Mouse (Mus musculus): ENCODE measurements at regions not wholly inside any gene's neighbourhood (a gene's known extent, or its start where the extent isn't known, plus 50 kb on each side); places are given as distances from the start of the nearest gene placed in this dataset.

GRCm38 (mm10) chr8:7936596-7936995 lies 724.4 kb downstream of the Efnb2 start:
- no peaks in the 10 kb centered on the region for H3K4me1 ChIP-seq (ENCODE audit: control insufficient read depth, insufficient read depth, low read length)
- no peak overlapping the region for H3K27ac ChIP-seq (ENCODE audit: low read length)
- no peaks in the 10 kb centered on the region for H3K27me3 ChIP-seq (ENCODE audit: control insufficient read depth, insufficient read depth, low read length)
- H3K9ac ChIP-seq (ENCODE audit: low read length) = no peak overlapping the region
- no peak for ATAC-seq (replicated peaks; ENCODE audit: extremely low read depth, insufficient read depth, low FRiP score)
- 87% methylated on average over 2 of the region's 2 CpGs for WGBS
- no peak overlapping the region for H3K4me2 ChIP-seq (ENCODE audit: low read depth, low read length)
- no peaks in the 10 kb centered on the region for H3K36me3 ChIP-seq (ENCODE audit: control insufficient read depth, insufficient read depth)
- no peaks in the 10 kb centered on the region for H3K9me3 ChIP-seq (replicated peaks; ENCODE audit: control insufficient read depth, low read length)
- H3K4me3 ChIP-seq (ENCODE audit: low read length) = no peak overlapping the region

GRCm38 (mm10) chr8:7919416-7919815 lies 741.6 kb downstream of the Efnb2 start:
- H3K36me3 ChIP-seq (ENCODE audit: control insufficient read depth, insufficient read depth) = no peaks in the 10 kb centered on the region
- H3K27ac ChIP-seq (ENCODE audit: low read length) = no peak overlapping the region
- ATAC-seq (replicated peaks; ENCODE audit: extremely low read depth, insufficient read depth, low FRiP score) = no peak
- no peaks in the 10 kb centered on the region for H3K4me1 ChIP-seq (ENCODE audit: control insufficient read depth, insufficient read depth, low read length)
- no peaks in the 10 kb centered on the region for H3K27me3 ChIP-seq (ENCODE audit: control insufficient read depth, insufficient read depth, low read length)
- no peaks in the 10 kb centered on the region for H3K9me3 ChIP-seq (replicated peaks; ENCODE audit: control insufficient read depth, low read length)
- H3K4me2 ChIP-seq (ENCODE audit: low read depth, low read length) = no peak overlapping the region
- H3K9ac ChIP-seq (ENCODE audit: low read length) = no peak overlapping the region
- H3K4me3 ChIP-seq (ENCODE audit: low read length) = no peak overlapping the region
- WGBS = 51% methylated on average over 8 of the region's 8 CpGs

GRCm38 (mm10) chr8:7894338-7894737 lies 766.7 kb downstream of the Efnb2 start:
- no peaks in the 10 kb centered on the region for H3K27me3 ChIP-seq (ENCODE audit: control insufficient read depth, insufficient read depth, low read length)
- no peak overlapping the region for H3K4me2 ChIP-seq (ENCODE audit: low read depth, low read length)
- no peak overlapping the region for H3K9ac ChIP-seq (ENCODE audit: low read length)
- H3K36me3 ChIP-seq (ENCODE audit: control insufficient read depth, insufficient read depth) = no peaks in the 10 kb centered on the region
- no peak for ATAC-seq (replicated peaks; ENCODE audit: extremely low read depth, insufficient read depth, low FRiP score)
- no peak overlapping the region for H3K4me3 ChIP-seq (ENCODE audit: low read length)
- H3K9me3 ChIP-seq (replicated peaks; ENCODE audit: control insufficient read depth, low read length) = no peaks in the 10 kb centered on the region
- 59% methylated on average over 3 of the region's 3 CpGs for WGBS
- H3K4me1 ChIP-seq (ENCODE audit: control insufficient read depth, insufficient read depth, low read length) = no peaks in the 10 kb centered on the region
- H3K27ac ChIP-seq (ENCODE audit: low read length) = no peak overlapping the region

- ATAC-seq (replicated peaks; ENCODE audit: extremely low read depth, insufficient read depth, low FRiP score) = no peak
- no peak overlapping the region for H3K4me3 ChIP-seq (ENCODE audit: low read length)
- no peaks in the 10 kb centered on the region for H3K27me3 ChIP-seq (ENCODE audit: control insufficient read depth, insufficient read depth, low read length)
- H3K36me3 ChIP-seq (ENCODE audit: control insufficient read depth, insufficient read depth) = no peaks in the 10 kb centered on the region
- WGBS = 72% methylated on average over 1 of the region's 1 CpGs
- H3K9me3 ChIP-seq (replicated peaks; ENCODE audit: control insufficient read depth, low read length) = no peaks in the 10 kb centered on the region
- no peak overlapping the region for H3K9ac ChIP-seq (ENCODE audit: low read length)
- no peaks in the 10 kb centered on the region for H3K4me1 ChIP-seq (ENCODE audit: control insufficient read depth, insufficient read depth, low read length)
- H3K4me2 ChIP-seq (ENCODE audit: low read depth, low read length) = no peak overlapping the region
- H3K27ac ChIP-seq (ENCODE audit: low read length) = no peak overlapping the region
Measured at GRCm38 (mm10) chr8:7853169-7853568, 807.9 kb downstream of the Efnb2 start.

- Histone ChIP-seq H3K9me3 (replicated peaks; ENCODE audit: control insufficient read depth, low read length) (no peaks in the 10 kb centered on the region), H3K36me3 (ENCODE audit: control insufficient read depth, insufficient read depth) (no peaks in the 10 kb centered on the region), H3K27ac (ENCODE audit: low read length) (no peak overlapping the region), H3K4me1 (ENCODE audit: control insufficient read depth, insufficient read depth, low read length) (peaks cover 4% of the 10 kb centered on the region; the same call in 1 of the 2 replicates), H3K4me2 (ENCODE audit: low read depth, low read length) (no peak overlapping the region), H3K27me3 (ENCODE audit: control insufficient read depth, insufficient read depth, low read length) (no peaks in the 10 kb centered on the region), H3K9ac (ENCODE audit: low read length) (no peak overlapping the region), H3K4me3 (ENCODE audit: low read length) (no peak overlapping the region)
- ATAC-seq (replicated peaks; ENCODE audit: extremely low read depth, insufficient read depth, low FRiP score) = no peak
Measured at GRCm38 (mm10) chr8:7850573-7850972, 810.5 kb downstream of the Efnb2 start.

- no peak overlapping the region for H3K4me2 ChIP-seq (ENCODE audit: low read depth, low read length)
- no peaks in the 10 kb centered on the region for H3K4me1 ChIP-seq (ENCODE audit: control insufficient read depth, insufficient read depth, low read length)
- ATAC-seq (replicated peaks; ENCODE audit: extremely low read depth, insufficient read depth, low FRiP score) = no peak
- no peak overlapping the region for H3K9ac ChIP-seq (ENCODE audit: low read length)
- H3K4me3 ChIP-seq (ENCODE audit: low read length) = no peak overlapping the region
- no peaks in the 10 kb centered on the region for H3K27me3 ChIP-seq (ENCODE audit: control insufficient read depth, insufficient read depth, low read length)
- H3K36me3 ChIP-seq (ENCODE audit: control insufficient read depth, insufficient read depth) = no peaks in the 10 kb centered on the region
- 56% methylated on average over 5 of the region's 5 CpGs for WGBS
- no peak overlapping the region for H3K27ac ChIP-seq (ENCODE audit: low read length)
- H3K9me3 ChIP-seq (replicated peaks; ENCODE audit: control insufficient read depth, low read length) = no peaks in the 10 kb centered on the region
Measured at GRCm38 (mm10) chr8:7831948-7832347, 829.1 kb downstream of the Efnb2 start.

- H3K9ac ChIP-seq (ENCODE audit: low read length) = no peak overlapping the region
- no peak overlapping the region for H3K4me2 ChIP-seq (ENCODE audit: low read depth, low read length)
- 54% methylated on average over 1 of the region's 1 CpGs for WGBS
- H3K4me1 ChIP-seq (ENCODE audit: control insufficient read depth, insufficient read depth, low read length) = no peaks in the 10 kb centered on the region
- no peaks in the 10 kb centered on the region for H3K27me3 ChIP-seq (ENCODE audit: control insufficient read depth, insufficient read depth, low read length)
- H3K9me3 ChIP-seq (replicated peaks; ENCODE audit: control insufficient read depth, low read length) = no peaks in the 10 kb centered on the region
- H3K27ac ChIP-seq (ENCODE audit: low read length) = no peak overlapping the region
- H3K36me3 ChIP-seq (ENCODE audit: control insufficient read depth, insufficient read depth) = no peaks in the 10 kb centered on the region
- ATAC-seq (replicated peaks; ENCODE audit: extremely low read depth, insufficient read depth, low FRiP score) = no peak
- no peak overlapping the region for H3K4me3 ChIP-seq (ENCODE audit: low read length)
Measured at GRCm38 (mm10) chr8:7827811-7828210, 833.2 kb downstream of the Efnb2 start.

- Histone ChIP-seq H3K4me1 (ENCODE audit: control insufficient read depth, insufficient read depth, low read length) (no peaks in the 10 kb centered on the region), H3K27me3 (ENCODE audit: control insufficient read depth, insufficient read depth, low read length) (no peaks in the 10 kb centered on the region), H3K4me2 (ENCODE audit: low read depth, low read length) (no peak overlapping the region), H3K27ac (ENCODE audit: low read length) (no peak overlapping the region), H3K4me3 (ENCODE audit: low read length) (no peak overlapping the region), H3K9me3 (replicated peaks; ENCODE audit: control insufficient read depth, low read length) (no peaks in the 10 kb centered on the region), H3K36me3 (ENCODE audit: control insufficient read depth, insufficient read depth) (no peaks in the 10 kb centered on the region), H3K9ac (ENCODE audit: low read length) (no peak overlapping the region)
- 48% methylated on average over 1 of the region's 1 CpGs for WGBS
- no peak for ATAC-seq (replicated peaks; ENCODE audit: extremely low read depth, insufficient read depth, low FRiP score)
Measured at GRCm38 (mm10) chr8:7808395-7808794, 852.6 kb downstream of the Efnb2 start.

- Histone ChIP-seq H3K27me3 (ENCODE audit: control insufficient read depth, insufficient read depth, low read length) (no peaks in the 10 kb centered on the region), H3K4me2 (ENCODE audit: low read depth, low read length) (no peak overlapping the region), H3K4me3 (ENCODE audit: low read length) (no peak overlapping the region), H3K9ac (ENCODE audit: low read length) (no peak overlapping the region), H3K9me3 (replicated peaks; ENCODE audit: control insufficient read depth, low read length) (no peaks in the 10 kb centered on the region), H3K4me1 (ENCODE audit: control insufficient read depth, insufficient read depth, low read length) (no peaks in the 10 kb centered on the region), H3K27ac (ENCODE audit: low read length) (no peak overlapping the region), H3K36me3 (ENCODE audit: control insufficient read depth, insufficient read depth) (no peaks in the 10 kb centered on the region)
- ATAC-seq (replicated peaks; ENCODE audit: extremely low read depth, insufficient read depth, low FRiP score) = no peak
- WGBS = 63% methylated on average over 3 of the region's 3 CpGs
Measured at GRCm38 (mm10) chr8:7799221-7799620, 861.8 kb downstream of the Efnb2 start.

- no peaks in the 10 kb centered on the region for H3K27me3 ChIP-seq (ENCODE audit: control insufficient read depth, insufficient read depth, low read length)
- H3K27ac ChIP-seq (ENCODE audit: low read length) = no peak overlapping the region
- H3K36me3 ChIP-seq (ENCODE audit: control insufficient read depth, insufficient read depth) = no peaks in the 10 kb centered on the region
- no peak for ATAC-seq (replicated peaks; ENCODE audit: extremely low read depth, insufficient read depth, low FRiP score)
- H3K9me3 ChIP-seq (replicated peaks; ENCODE audit: control insufficient read depth, low read length) = no peaks in the 10 kb centered on the region
- H3K4me3 ChIP-seq (ENCODE audit: low read length) = no peak overlapping the region
- no peaks in the 10 kb centered on the region for H3K4me1 ChIP-seq (ENCODE audit: control insufficient read depth, insufficient read depth, low read length)
- WGBS = 81% methylated on average over 4 of the region's 4 CpGs
- no peak overlapping the region for H3K9ac ChIP-seq (ENCODE audit: low read length)
- H3K4me2 ChIP-seq (ENCODE audit: low read depth, low read length) = no peak overlapping the region
Measured at GRCm38 (mm10) chr8:7796156-7796555, 864.9 kb downstream of the Efnb2 start.

Measured in heart, embryonic 16.5 days (tissue).